10 mouse cellular contexts compared by ENCODE assay signal in genomic region chr1:59376021-59376548, GRCm38 (mm10).
DNase-seq lines count a peak whose midpoint lies in the region; ATAC-seq lines count a peak whose summit lies in the region.
"Had no signal": no experiment of that assay in that cellular context is flagged by ENCODE, and none has a peak within 500 bp of the region (broad histone marks: within the 10 kb centered on the region; RNA-seq: fewer than 3 reads in every experiment).

No protein-coding gene starts in this region.

- no peak overlapping the region for H3K4me3 ChIP-seq in forebrain, embryonic 12.5 days (replicated peaks)
- H3K4me3 ChIP-seq in liver, embryonic 11.5 days (ENCODE audit: low read depth, low read length) = no peak overlapping the region

- H3K36me3 ChIP-seq in forebrain, embryonic 12.5 days (replicated peaks) = no peaks in the 10 kb centered on the region
- H3K36me3 ChIP-seq in liver, embryonic 11.5 days (ENCODE audit: control insufficient read depth, insufficient read depth, low read length) = no peaks in the 10 kb centered on the region

- no peaks in the 10 kb centered on the region for H3K9me3 ChIP-seq in forebrain, embryonic 12.5 days
- no peaks in the 10 kb centered on the region for H3K9me3 ChIP-seq in liver, embryonic 11.5 days (ENCODE audit: control insufficient read depth, low read length)

- no peaks in the 10 kb centered on the region; the same call in 1 of the 2 replicates for H3K27me3 ChIP-seq in forebrain, embryonic 12.5 days
- H3K27me3 ChIP-seq in liver, embryonic 11.5 days (replicated peaks; ENCODE audit: control insufficient read depth, insufficient read depth, low read length) = no peaks in the 10 kb centered on the region

- no peak overlapping the region for H3K27ac ChIP-seq in forebrain, embryonic 12.5 days
- H3K27ac ChIP-seq in liver, embryonic 11.5 days (ENCODE audit: low read depth, low read length) = no peak overlapping the region

- peak overlapping the region; percentile 1; the same call in 1 of the 2 replicates for H3K9ac ChIP-seq in forebrain, embryonic 12.5 days
- H3K9ac ChIP-seq in liver, embryonic 11.5 days (ENCODE audit: low read depth, low read length) = peak overlapping the region; percentile 5; the same call in 1 of the 2 replicates

- peak overlapping the region; percentile 3; the same call in 1 of the 2 replicates for H3K4me2 ChIP-seq in forebrain, embryonic 12.5 days
- peak overlapping the region; percentile 12; the same call in 1 of the 2 replicates for H3K4me2 ChIP-seq in liver, embryonic 11.5 days

- peak; percentile 58 for ATAC-seq in forebrain, embryonic 12.5 days (ENCODE audit: low FRiP score)
- ATAC-seq in liver, embryonic 11.5 days (replicated peaks; ENCODE audit: low FRiP score) = no peak

- H3K4me1 ChIP-seq in forebrain, embryonic 12.5 days = peaks cover 10% of the 10 kb centered on the region; the same call in 1 of the 2 replicates
- H3K4me1 ChIP-seq in liver, embryonic 11.5 days (replicated peaks; ENCODE audit: control insufficient read depth, insufficient read depth, low read length) = peaks cover 9% of the 10 kb centered on the region; the same call in 1 of the 2 replicates

- WGBS in forebrain, embryonic 12.5 days = 5% methylated on average over 13 of the region's 13 CpGs
- 21% methylated on average over 13 of the region's 13 CpGs for WGBS in liver, embryonic 11.5 days

- DNase-seq in kidney, postnatal 10 days = peak; percentile 31
- no peak for DNase-seq in kidney, postnatal 14 days
- DNase-seq in liver, embryonic 11.5 days (ENCODE audit: low spot score) = no peak
- peak; percentile 46 for DNase-seq in retina, embryonic 14.5 days (ENCODE audit: low spot score)
- no peak for DNase-seq in thymus, adult 18-20 months
- no peak for DNase-seq in right cerebral cortex, postnatal 36 days (ENCODE audit: low spot score in 2 of 2)
- DNase-seq in testis, postnatal 10 days (ENCODE audit: low spot score) = no peak
- DNase-seq: heart, postnatal 10 days; right cerebral cortex, postnatal 14 days had no signal

Comparison
In these comparisons a context has a peak if more than half of its experiments do, and no peak if none do; other contexts are left out.
1. DNase-seq: peak in kidney, postnatal 10 days (single experiment) and retina, embryonic 14.5 days (single experiment); none in kidney, postnatal 14 days (single experiment), liver, embryonic 11.5 days (single experiment), thymus, adult 18-20 months (0 of 2), right cerebral cortex, postnatal 36 days (0 of 2) and testis, postnatal 10 days (single experiment).